Mouse (Mus musculus): ENCODE measurements around the gene Ifna16. TPM values are rescaled to one million over a fixed set of nuclear protein-coding genes. Genes with fewer than 3 reads are reported as not detected.
A peak's percentile ranks its signal among the peaks of the same experiment; 100 is the strongest.

Ifna16 gene
- polyA plus RNA-seq, 1 experiment from 2014 or later, result not detected

GRCm38 (mm10) chr4:88655461-88655860 is 21.3 kb downstream of the Ifna16 start:
- H3K4me1 ChIP-seq (replicated peaks; ENCODE audit: control insufficient read depth, insufficient read depth, low read length), result no peaks in the 10 kb centered on the region
- no peaks in the 10 kb centered on the region for H3K27me3 ChIP-seq (replicated peaks; ENCODE audit: control insufficient read depth, insufficient read depth, low read length)
- H3K27ac ChIP-seq (ENCODE audit: low read length), result no peak overlapping the region
- H3K36me3 ChIP-seq (ENCODE audit: control insufficient read depth, insufficient read depth), result no peaks in the 10 kb centered on the region
- H3K4me2 ChIP-seq (ENCODE audit: low read length), result no peak overlapping the region
- no peaks in the 10 kb centered on the region for H3K9me3 ChIP-seq (ENCODE audit: control insufficient read depth, low read length)
- no peak for ATAC-seq
- H3K9ac ChIP-seq (replicated peaks; ENCODE audit: low read depth, low read length), result no peak overlapping the region
- no peak overlapping the region for H3K4me3 ChIP-seq (replicated peaks; ENCODE audit: low read length)
- 40% methylated on average over 1 of the region's 1 CpGs for WGBS

GRCm38 (mm10) chr4:88653644-88654043 is 23.1 kb downstream of the Ifna16 start:
- 76% methylated on average over 3 of the region's 3 CpGs for WGBS
- no peak overlapping the region for H3K4me3 ChIP-seq (replicated peaks; ENCODE audit: low read length)
- no peaks in the 10 kb centered on the region for H3K4me1 ChIP-seq (replicated peaks; ENCODE audit: control insufficient read depth, insufficient read depth, low read length)
- H3K27ac ChIP-seq (ENCODE audit: low read length), result no peak overlapping the region
- H3K9ac ChIP-seq (replicated peaks; ENCODE audit: low read depth, low read length), result no peak overlapping the region
- ATAC-seq, result no peak
- no peak overlapping the region for H3K4me2 ChIP-seq (ENCODE audit: low read length)
- H3K9me3 ChIP-seq (ENCODE audit: control insufficient read depth, low read length), result no peaks in the 10 kb centered on the region
- no peaks in the 10 kb centered on the region for H3K36me3 ChIP-seq (ENCODE audit: control insufficient read depth, insufficient read depth)
- H3K27me3 ChIP-seq (replicated peaks; ENCODE audit: control insufficient read depth, insufficient read depth, low read length), result no peaks in the 10 kb centered on the region

DNA sequence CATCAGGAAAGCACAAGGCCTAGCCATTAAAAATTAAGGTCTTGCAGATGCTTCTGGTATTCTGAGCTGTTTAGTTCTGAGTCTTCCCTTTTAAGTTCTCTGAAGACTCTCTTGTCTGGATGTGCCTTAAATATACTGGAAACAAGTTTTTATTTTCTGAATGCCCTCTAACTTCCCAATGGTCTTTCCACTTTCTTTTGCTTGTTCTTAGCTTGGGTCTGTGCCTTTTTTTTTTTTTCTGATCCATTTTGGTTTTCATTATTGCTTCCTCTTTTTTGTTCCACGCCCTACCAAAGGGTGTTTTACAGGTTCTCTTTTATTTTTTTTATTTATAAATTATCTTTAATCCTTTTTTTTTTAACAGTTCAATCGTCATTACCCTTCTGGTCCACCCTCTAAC is 32.4 kb downstream of the Ifna16 start, which contains the start of gene Ifna13:
TSS of gene Ifna13 (minus strand) at position 101 of the 400 bp plus-strand sequence.
- no peak for ATAC-seq
- no peak within 1 kb of the TSS for H3K27ac ChIP-seq (ENCODE audit: low read length)
- H3K4me1 ChIP-seq (replicated peaks; ENCODE audit: control insufficient read depth, insufficient read depth, low read length), result no peaks in the 10 kb centered on the region
- no peak within 1 kb of the TSS for H3K4me2 ChIP-seq (ENCODE audit: low read length)
- H3K27me3 ChIP-seq (replicated peaks; ENCODE audit: control insufficient read depth, insufficient read depth, low read length), result no peaks in the 10 kb centered on the region
- H3K36me3 ChIP-seq (ENCODE audit: control insufficient read depth, insufficient read depth), result no peaks in the 10 kb centered on the region
- H3K9ac ChIP-seq (replicated peaks; ENCODE audit: low read depth, low read length), result no peak within 1 kb of the TSS
- no peaks in the 10 kb centered on the region for H3K9me3 ChIP-seq (ENCODE audit: control insufficient read depth, low read length)
- 57% methylated on average over 2 of the region's 2 CpGs for WGBS
- H3K4me3 ChIP-seq (replicated peaks; ENCODE audit: low read length), result no peak within 1 kb of the TSS

DNA sequence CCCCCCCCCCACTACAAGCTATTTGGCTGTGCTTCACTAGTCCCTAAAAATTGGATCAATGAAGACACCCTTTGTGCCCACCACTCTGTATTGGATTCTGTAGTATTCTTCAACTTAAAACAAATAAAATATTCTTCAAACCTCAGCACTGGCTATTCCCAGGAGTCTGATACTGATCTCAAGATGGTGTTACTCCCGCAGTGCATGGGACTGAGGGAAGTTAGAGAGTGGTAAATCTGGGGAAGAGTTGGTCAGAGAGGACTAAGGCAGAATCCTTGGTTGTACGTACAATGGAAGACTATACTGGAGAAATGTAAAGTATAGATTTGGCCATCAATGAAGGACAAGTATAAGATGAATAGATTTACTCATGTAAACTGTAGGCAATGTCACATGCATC is 34.2 kb downstream of the Ifna16 start:
- Histone ChIP-seq H3K4me3 (replicated peaks; ENCODE audit: low read length) (no peak overlapping the region), H3K4me2 (ENCODE audit: low read length) (no peak overlapping the region), H3K27me3 (replicated peaks; ENCODE audit: control insufficient read depth, insufficient read depth, low read length) (no peaks in the 10 kb centered on the region), H3K27ac (ENCODE audit: low read length) (no peak overlapping the region), H3K9ac (replicated peaks; ENCODE audit: low read depth, low read length) (no peak overlapping the region), H3K4me1 (replicated peaks; ENCODE audit: control insufficient read depth, insufficient read depth, low read length) (no peaks in the 10 kb centered on the region), H3K36me3 (ENCODE audit: control insufficient read depth, insufficient read depth) (no peaks in the 10 kb centered on the region), H3K9me3 (ENCODE audit: control insufficient read depth, low read length) (no peaks in the 10 kb centered on the region)
- ATAC-seq, result no peak
- WGBS, result 38% methylated on average over 2 of the region's 2 CpGs

GRCm38 (mm10) chr4:88641077-88641831 is 35.5 kb downstream of the Ifna16 start:
- peak overlapping the region; percentile 46 for H3K4me2 ChIP-seq (ENCODE audit: low read length)
- H3K9ac ChIP-seq (replicated peaks; ENCODE audit: low read depth, low read length), result peak overlapping the region; percentile 34; the same call in 1 of the 2 replicates
- no peaks in the 10 kb centered on the region for H3K36me3 ChIP-seq (ENCODE audit: control insufficient read depth, insufficient read depth)
- H3K4me1 ChIP-seq (replicated peaks; ENCODE audit: control insufficient read depth, insufficient read depth, low read length), result no peaks in the 10 kb centered on the region
- no peak overlapping the region for H3K27ac ChIP-seq (ENCODE audit: low read length)
- H3K27me3 ChIP-seq (replicated peaks; ENCODE audit: control insufficient read depth, insufficient read depth, low read length), result no peaks in the 10 kb centered on the region
- H3K9me3 ChIP-seq (ENCODE audit: control insufficient read depth, low read length), result no peaks in the 10 kb centered on the region
- WGBS, result 9% methylated on average over 11 of the region's 11 CpGs
- H3K4me3 ChIP-seq (replicated peaks; ENCODE audit: low read length), result peak overlapping the region; percentile 33
- ATAC-seq, result peak; percentile 95

GRCm38 (mm10) chr4:88640704-88641076 is 36.0 kb downstream of the Ifna16 start:
- no peaks in the 10 kb centered on the region for H3K9me3 ChIP-seq (ENCODE audit: control insufficient read depth, low read length)
- H3K4me2 ChIP-seq (ENCODE audit: low read length), result peak overlapping the region; percentile 46
- H3K36me3 ChIP-seq (ENCODE audit: control insufficient read depth, insufficient read depth), result no peaks in the 10 kb centered on the region
- no peaks in the 10 kb centered on the region for H3K27me3 ChIP-seq (replicated peaks; ENCODE audit: control insufficient read depth, insufficient read depth, low read length)
- H3K4me3 ChIP-seq (replicated peaks; ENCODE audit: low read length), result peak overlapping the region; percentile 33
- H3K27ac ChIP-seq (ENCODE audit: low read length), result no peak overlapping the region
- WGBS, result 62% methylated on average over 8 of the region's 8 CpGs
- peak overlapping the region; percentile 34; the same call in 1 of the 2 replicates for H3K9ac ChIP-seq (replicated peaks; ENCODE audit: low read depth, low read length)
- ATAC-seq, result no peak
- H3K4me1 ChIP-seq (replicated peaks; ENCODE audit: control insufficient read depth, insufficient read depth, low read length), result no peaks in the 10 kb centered on the region

GRCm38 (mm10) chr4:88634311-88634710 is 42.4 kb downstream of the Ifna16 start, which contains the start of gene C87499:
C87499 (minus strand) TSS chr4:88634411.
- Histone ChIP-seq H3K4me2 (ENCODE audit: low read length) (no peak within 1 kb of the TSS), H3K27ac (ENCODE audit: low read length) (no peak within 1 kb of the TSS), H3K4me3 (replicated peaks; ENCODE audit: low read length) (no peak within 1 kb of the TSS), H3K4me1 (replicated peaks; ENCODE audit: control insufficient read depth, insufficient read depth, low read length) (no peaks in the 10 kb centered on the region), H3K9me3 (ENCODE audit: control insufficient read depth, low read length) (no peaks in the 10 kb centered on the region), H3K27me3 (replicated peaks; ENCODE audit: control insufficient read depth, insufficient read depth, low read length) (no peaks in the 10 kb centered on the region), H3K9ac (replicated peaks; ENCODE audit: low read depth, low read length) (no peak within 1 kb of the TSS), H3K36me3 (ENCODE audit: control insufficient read depth, insufficient read depth) (no peaks in the 10 kb centered on the region)
- ATAC-seq, result no peak
- 90% methylated on average over 4 of the region's 4 CpGs for WGBS

Other genes starting within 250 kb of the Ifna16 start
- 2.8 and 3.9 TPM in 2 replicates for gene Hacd4, start 238.0 kb downstream of the Ifna16 start, polyA plus RNA-seq (2015; fragmentation: Nextera tagmentation; extraction: Ambion mirVana)
- not detected in 2 replicates for gene Ifnb1, start 154.2 kb downstream of the Ifna16 start, polyA plus RNA-seq (2015; fragmentation: Nextera tagmentation; extraction: Ambion mirVana)
- gene Ifna15, start 118.7 kb downstream of the Ifna16 start, polyA plus RNA-seq (2015; fragmentation: Nextera tagmentation; extraction: Ambion mirVana), result not detected in 2 replicates
- gene Ifna14, start 105.1 kb downstream of the Ifna16 start, polyA plus RNA-seq (2015; fragmentation: Nextera tagmentation; extraction: Ambion mirVana), result not detected in 2 replicates
- not detected in 2 replicates for gene Ifna9, start 84.5 kb downstream of the Ifna16 start, polyA plus RNA-seq (2015; fragmentation: Nextera tagmentation; extraction: Ambion mirVana)
- not detected in 2 replicates for gene Ifna12, start 73.5 kb downstream of the Ifna16 start, polyA plus RNA-seq (2015; fragmentation: Nextera tagmentation; extraction: Ambion mirVana)
- gene C87499, start 42.5 kb downstream of the Ifna16 start, polyA plus RNA-seq (2015; fragmentation: Nextera tagmentation; extraction: Ambion mirVana), result not detected in 2 replicates
- not detected in 2 replicates for gene Ifna13, start 32.5 kb downstream of the Ifna16 start, polyA plus RNA-seq (2015; fragmentation: Nextera tagmentation; extraction: Ambion mirVana)
- not detected in 2 replicates for gene Ifna2, start 7.0 kb upstream of the Ifna16 start, polyA plus RNA-seq (2015; fragmentation: Nextera tagmentation; extraction: Ambion mirVana)
- gene Ifnab, start 14.4 kb upstream of the Ifna16 start, polyA plus RNA-seq (2015; fragmentation: Nextera tagmentation; extraction: Ambion mirVana), result not detected in 2 replicates
- gene Gm26566, start 44.9 kb upstream of the Ifna16 start, polyA plus RNA-seq (2015; fragmentation: Nextera tagmentation; extraction: Ambion mirVana), result 1.2 and 1.4 TPM in 2 replicates
- 122 and 135 TPM in 2 replicates for gene Klhl9, start 45.5 kb upstream of the Ifna16 start, polyA plus RNA-seq (2015; fragmentation: Nextera tagmentation; extraction: Ambion mirVana)
- gene Gm13271, start 77.9 kb upstream of the Ifna16 start, polyA plus RNA-seq (2015; fragmentation: Nextera tagmentation; extraction: Ambion mirVana), result not detected in 2 replicates
- gene Gm13283, start 83.2 kb upstream of the Ifna16 start, polyA plus RNA-seq (2015; fragmentation: Nextera tagmentation; extraction: Ambion mirVana), result 0.16 TPM in 1 of 2 replicates, not detected in the other
- gene Gm13290, start 96.9 kb upstream of the Ifna16 start, polyA plus RNA-seq (2015; fragmentation: Nextera tagmentation; extraction: Ambion mirVana), result 0.46 TPM in 1 of 2 replicates, not detected in the other
- not detected in 2 replicates for gene Gm13289, start 100.0 kb upstream of the Ifna16 start, polyA plus RNA-seq (2015; fragmentation: Nextera tagmentation; extraction: Ambion mirVana)
- not detected in 2 replicates for gene Gm13272, start 102.9 kb upstream of the Ifna16 start, polyA plus RNA-seq (2015; fragmentation: Nextera tagmentation; extraction: Ambion mirVana)
- not detected in 2 replicates for gene Ifnz, start 105.2 kb upstream of the Ifna16 start, polyA plus RNA-seq (2015; fragmentation: Nextera tagmentation; extraction: Ambion mirVana)
- gene Gm13276, start 108.8 kb upstream of the Ifna16 start, polyA plus RNA-seq (2015; fragmentation: Nextera tagmentation; extraction: Ambion mirVana), result not detected in 2 replicates
- not detected in 2 replicates for gene Gm13277, start 111.7 kb upstream of the Ifna16 start, polyA plus RNA-seq (2015; fragmentation: Nextera tagmentation; extraction: Ambion mirVana)
- gene Gm13278, start 114.6 kb upstream of the Ifna16 start, polyA plus RNA-seq (2015; fragmentation: Nextera tagmentation; extraction: Ambion mirVana), result not detected in 2 replicates
- not detected in 2 replicates for gene Gm13275, start 117.6 kb upstream of the Ifna16 start, polyA plus RNA-seq (2015; fragmentation: Nextera tagmentation; extraction: Ambion mirVana)
- not detected in 2 replicates for gene Gm13279, start 120.5 kb upstream of the Ifna16 start, polyA plus RNA-seq (2015; fragmentation: Nextera tagmentation; extraction: Ambion mirVana)
- not detected in 2 replicates for gene Gm13285, start 122.7 kb upstream of the Ifna16 start, polyA plus RNA-seq (2015; fragmentation: Nextera tagmentation; extraction: Ambion mirVana)
- not detected in 2 replicates for gene Gm13287, start 126.3 kb upstream of the Ifna16 start, polyA plus RNA-seq (2015; fragmentation: Nextera tagmentation; extraction: Ambion mirVana)
- not detected in 2 replicates for gene Gm13288, start 128.6 kb upstream of the Ifna16 start, polyA plus RNA-seq (2015; fragmentation: Nextera tagmentation; extraction: Ambion mirVana)
- not detected in 2 replicates for gene Ifna7, start 139.3 kb upstream of the Ifna16 start, polyA plus RNA-seq (2015; fragmentation: Nextera tagmentation; extraction: Ambion mirVana)
- not detected in 2 replicates for gene Ifna11, start 143.0 kb upstream of the Ifna16 start, polyA plus RNA-seq (2015; fragmentation: Nextera tagmentation; extraction: Ambion mirVana)
- not detected in 2 replicates for gene Ifna6, start 150.5 kb upstream of the Ifna16 start, polyA plus RNA-seq (2015; fragmentation: Nextera tagmentation; extraction: Ambion mirVana)
- not detected in 2 replicates for gene Ifna5, start 158.6 kb upstream of the Ifna16 start, polyA plus RNA-seq (2015; fragmentation: Nextera tagmentation; extraction: Ambion mirVana)
- gene Ifna4, start 164.9 kb upstream of the Ifna16 start, polyA plus RNA-seq (2015; fragmentation: Nextera tagmentation; extraction: Ambion mirVana), result not detected in 2 replicates
- gene Ifna1, start 173.2 kb upstream of the Ifna16 start, polyA plus RNA-seq (2015; fragmentation: Nextera tagmentation; extraction: Ambion mirVana), result not detected in 2 replicates
- not detected in 2 replicates for gene Ifne, start 203.3 kb upstream of the Ifna16 start, polyA plus RNA-seq (2015; fragmentation: Nextera tagmentation; extraction: Ambion mirVana)

Data from forebrain, embryonic 16.5 days (tissue).